Mouse (Mus musculus) small intestine, adult 2 months (tissue): ENCODE data around the gene Slc5a5.

Experiments
- CTCF ChIP-seq: fragments of 200-500 bp; IDR thresholded peaks from 2 replicates; pipeline ENCODE4 v1.5.1; 2012; ENCODE audit warnings: low read depth, mild to moderate bottlenecking, control low read depth, inconsistent platforms, low read length, moderate library complexity, mixed read lengths; ENCODE audit not compliant: insufficient replicate concordance, insufficient read length; ENCODE audit errors: extremely low read depth
- POLR2A ChIP-seq: fragments of 200-500 bp; IDR thresholded peaks from 2 replicates; pipeline ENCODE4 v1.6.1; 2012; ENCODE audit warnings: low read depth, mild to moderate bottlenecking, control low read depth, inconsistent platforms, low read length, moderate library complexity

DNA sequence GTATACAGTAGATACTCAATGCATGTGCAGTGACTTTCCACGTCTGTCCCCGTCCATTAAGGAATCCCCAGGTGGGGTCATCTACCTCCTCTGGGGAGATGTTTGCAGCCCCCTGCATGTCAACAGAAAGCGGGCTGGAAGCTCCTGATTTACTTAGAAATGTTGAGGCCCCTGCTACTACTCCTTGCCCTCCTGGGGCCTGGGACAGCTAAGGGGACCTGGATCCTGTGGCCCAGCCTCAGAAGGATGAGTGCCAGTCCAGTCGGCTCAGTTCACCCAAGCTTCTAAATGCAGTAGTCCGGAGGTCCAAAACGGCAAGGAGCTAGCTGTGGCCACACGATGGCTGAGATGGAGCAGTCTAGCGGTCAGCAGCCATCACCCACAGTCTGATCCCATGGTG is 48.6 kb downstream of the Slc5a5 start:
- no peak for TF ChIP-seq POLR2A
- no peak for TF ChIP-seq CTCF
